Mouse (Mus musculus): ENCODE data around the gene Myh6.
"Not testable (repeated sequence)": the region's sequence is repeated elsewhere in the genome, so short reads cannot be mapped to it uniquely, and the experiment has no call there.

Gene Myh6

GRCm38 (mm10) chr14:54956533-54956932, 10.2 kb downstream of the Myh6 start:
- no peak for DNase-seq (ENCODE audit: low read depth)

GRCm38 (mm10) chr14:54955481-54955880, 11.2 kb downstream of the Myh6 start:
- no peak for DNase-seq (ENCODE audit: low read depth)

GRCm38 (mm10) chr14:54954474-54954873, 12.3 kb downstream of the Myh6 start:
- DNase-seq (ENCODE audit: low read depth): no peak

- DNase-seq (ENCODE audit: low read depth): no peak
These were observed 13.0 kb downstream of the Myh6 start for GRCm38 (mm10) chr14:54953664-54954206.

- no peak for DNase-seq (ENCODE audit: low read depth)
These were observed 15.1 kb downstream of the Myh6 start for GRCm38 (mm10) chr14:54951587-54951986.

- no peak for DNase-seq (ENCODE audit: low read depth)
These were observed 16.2 kb downstream of the Myh6 start for GRCm38 (mm10) chr14:54950493-54950892.

GRCm38 (mm10) chr14:54948781-54949180, 17.9 kb downstream of the Myh6 start:
- no peak for DNase-seq (ENCODE audit: low read depth)

- not testable (repeated sequence) for DNase-seq (ENCODE audit: low read depth)
These were observed 19.7 kb downstream of the Myh6 start for GRCm38 (mm10) chr14:54947008-54947407.

- DNase-seq (ENCODE audit: low read depth): no peak
These were observed 20.6 kb downstream of the Myh6 start for GRCm38 (mm10) chr14:54945975-54946704.

- DNase-seq (ENCODE audit: low read depth): no peak
These were observed 21.8 kb downstream of the Myh6 start for GRCm38 (mm10) chr14:54944939-54945338.

GRCm38 (mm10) chr14:54943971-54944370, 22.8 kb downstream of the Myh6 start:
- DNase-seq (ENCODE audit: low read depth): no peak

- no peak for DNase-seq (ENCODE audit: low read depth)
These were observed 24.2 kb downstream of the Myh6 start for GRCm38 (mm10) chr14:54942479-54942878.

- DNase-seq (ENCODE audit: low read depth): no peak
These were observed 25.4 kb downstream of the Myh6 start for GRCm38 (mm10) chr14:54941024-54941978.

- DNase-seq (ENCODE audit: low read depth): no peak
These were observed 26.6 kb downstream of the Myh6 start for GRCm38 (mm10) chr14:54940176-54940530.

GRCm38 (mm10) chr14:54939434-54940175, 27.1 kb downstream of the Myh6 start:
- peak; percentile 77 for DNase-seq (ENCODE audit: low read depth)

GRCm38 (mm10) chr14:54938431-54939219, 28.1 kb downstream of the Myh6 start:
- no peak for DNase-seq (ENCODE audit: low read depth)

GRCm38 (mm10) chr14:54937361-54938182, 29.2 kb downstream of the Myh6 start:
- DNase-seq (ENCODE audit: low read depth): no peak

GRCm38 (mm10) chr14:54936831-54937160, 29.9 kb downstream of the Myh6 start:
- DNase-seq (ENCODE audit: low read depth): no peak

GRCm38 (mm10) chr14:54935904-54936830, 30.6 kb downstream of the Myh6 start, which contains the start of gene Cmtm5:
Gene Cmtm5, plus strand, starts transcription at chr14:54936261.
- DNase-seq (ENCODE audit: low read depth): no peak

Measured in naive thymus-derived CD4-positive, alpha-beta T cell, adult 2 months (primary cell).